Mouse (Mus musculus) embryonic fibroblast, embryonic 13.5 days (primary cell): ENCODE results near the gene Ucma. TPM values are rescaled to one million over a fixed set of nuclear protein-coding genes. Genes with fewer than 3 reads are reported as not detected.

Source experiments
- H3K27ac ChIP-seq: 2 replicates; pipeline ENCODE4 v1.5.1; 2012; ENCODE audit warnings: low read length, control low read depth, inconsistent platforms; ENCODE audit not compliant: insufficient read depth
- H3K4me1 ChIP-seq: 2 replicates; pipeline ENCODE4 v1.6.1; 2011; ENCODE audit warnings: low read length; ENCODE audit not compliant: control insufficient read depth, insufficient read depth
- H3K4me3 ChIP-seq: 2 replicates; pipeline ENCODE4 v1.5.1; 2011; ENCODE audit warnings: mild to moderate bottlenecking, control low read depth, low read length; ENCODE audit not compliant: insufficient read depth
- CTCF ChIP-seq: IDR thresholded peaks from 2 replicates; pipeline ENCODE4 v1.5.1; 2011; ENCODE audit warnings: mild to moderate bottlenecking, control low read depth, low read length, moderate library complexity, borderline replicate concordance; ENCODE audit not compliant: insufficient read depth
- POLR2A ChIP-seq: IDR thresholded peaks from 2 replicates; pipeline ENCODE4 v1.6.1; 2011; ENCODE audit warnings: low read depth, mild to moderate bottlenecking, control low read depth, low read length, moderate library complexity
- polyA plus RNA-seq: library from polyadenylated mRNA; stranded (reverse); fragments of >200 nt; gene quantifications from 2 replicates; pipeline ENCODE4 v1.2.4, GENCODE M21; 2011; ENCODE audit warnings: low read depth; ENCODE audit not compliant: missing spikeins, insufficient read length

Gene Ucma
- polyA plus RNA-seq, 1 experiment = not detected

GRCm38 (mm10) chr2:5023699-5024399 is 47.9 kb downstream of the Ucma start:
- TF ChIP-seq POLR2A (no peak), CTCF (no peak)
- H3K4me3 ChIP-seq = no peak overlapping the region
- H3K27ac ChIP-seq = no peak overlapping the region
- no peaks in the 10 kb centered on the region for H3K4me1 ChIP-seq

GRCm38 (mm10) chr2:5025162-5025733 is 49.3 kb downstream of the Ucma start:
- no peak overlapping the region for H3K27ac ChIP-seq
- no peak for TF ChIP-seq POLR2A
- no peak for TF ChIP-seq CTCF
- no peaks in the 10 kb centered on the region for H3K4me1 ChIP-seq
- no peak overlapping the region for H3K4me3 ChIP-seq

GRCm38 (mm10) chr2:5027057-5027456 is 51.1 kb downstream of the Ucma start:
- no peaks in the 10 kb centered on the region for H3K4me1 ChIP-seq
- no peak overlapping the region for H3K4me3 ChIP-seq
- TF ChIP-seq CTCF = no peak
- TF ChIP-seq POLR2A = no peak
- H3K27ac ChIP-seq = no peak overlapping the region

DNA sequence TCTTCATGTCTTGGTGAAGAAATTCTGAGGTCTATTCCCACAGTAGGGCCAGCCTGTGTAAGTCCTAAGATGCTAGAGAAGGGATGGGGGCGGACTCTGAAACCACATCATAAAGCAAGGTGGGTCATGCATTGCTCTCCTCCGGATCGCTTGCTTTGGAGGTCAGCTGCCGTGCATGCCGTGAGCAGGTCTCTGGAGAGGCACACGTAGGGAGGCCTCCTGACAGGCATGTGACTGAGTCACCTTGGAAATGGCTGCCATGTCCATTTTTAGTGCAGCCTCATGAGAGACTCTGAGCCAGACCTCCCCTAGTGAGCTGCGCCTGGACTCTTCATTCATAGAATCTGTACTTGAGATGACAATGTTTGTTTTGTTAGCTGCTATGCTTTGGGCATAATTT is 52.1 kb downstream of the Ucma start:
- Histone ChIP-seq H3K4me1 (no peaks in the 10 kb centered on the region), H3K4me3 (no peak overlapping the region), H3K27ac (no peak overlapping the region)
- TF ChIP-seq CTCF (no peak), POLR2A (no peak)

DNA sequence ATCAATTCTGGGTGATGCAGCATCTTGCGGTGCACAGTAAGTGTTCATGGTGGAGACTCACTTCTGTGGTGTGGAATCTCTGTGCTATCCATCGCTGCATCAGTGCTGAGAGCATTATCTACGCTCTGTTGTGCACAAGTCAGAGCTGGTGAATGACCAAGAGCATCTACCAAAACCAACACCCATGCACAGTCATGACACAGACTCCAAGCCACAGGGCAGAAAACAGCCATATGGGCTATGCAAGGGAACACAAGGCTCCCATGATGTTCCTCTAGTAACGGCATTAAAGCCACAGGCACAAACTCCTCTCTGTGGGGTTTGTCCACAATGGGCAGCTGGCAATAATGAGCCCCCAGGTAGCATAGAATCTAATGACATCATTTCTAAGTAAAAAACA is 53.9 kb downstream of the Ucma start:
- Histone ChIP-seq H3K4me1 (no peaks in the 10 kb centered on the region), H3K4me3 (no peak overlapping the region), H3K27ac (no peak overlapping the region)
- TF ChIP-seq CTCF = no peak
- no peak for TF ChIP-seq POLR2A

- Histone ChIP-seq H3K4me1 (no peaks in the 10 kb centered on the region), H3K4me3 (no peak overlapping the region), H3K27ac (no peak overlapping the region)
- TF ChIP-seq CTCF (no peak), POLR2A (no peak)
Measured at GRCm38 (mm10) chr2:5031215-5031614, 55.3 kb downstream of the Ucma start.

- no peak for TF ChIP-seq POLR2A
- TF ChIP-seq CTCF = no peak
- Histone ChIP-seq H3K27ac (no peak overlapping the region), H3K4me1 (no peaks in the 10 kb centered on the region), H3K4me3 (no peak overlapping the region)
Measured at GRCm38 (mm10) chr2:5032665-5033064, 56.7 kb downstream of the Ucma start.

- Histone ChIP-seq H3K27ac (no peak overlapping the region), H3K4me1 (no peaks in the 10 kb centered on the region), H3K4me3 (no peak overlapping the region)
- no peak for TF ChIP-seq POLR2A
- no peak for TF ChIP-seq CTCF
Measured at GRCm38 (mm10) chr2:5033546-5034420, 57.9 kb downstream of the Ucma start.

GRCm38 (mm10) chr2:5034801-5035200 is 58.9 kb downstream of the Ucma start:
- no peak for TF ChIP-seq CTCF
- no peak for TF ChIP-seq POLR2A
- no peaks in the 10 kb centered on the region for H3K4me1 ChIP-seq
- no peak overlapping the region for H3K27ac ChIP-seq
- H3K4me3 ChIP-seq = no peak overlapping the region

GRCm38 (mm10) chr2:5035241-5035640 is 59.3 kb downstream of the Ucma start:
- H3K27ac ChIP-seq = no peak overlapping the region
- H3K4me1 ChIP-seq = no peaks in the 10 kb centered on the region
- TF ChIP-seq CTCF = no peak
- no peak for TF ChIP-seq POLR2A
- H3K4me3 ChIP-seq = no peak overlapping the region

Other genes starting within 250 kb of the Ucma start
- gene Sephs1, start 94.6 kb upstream of the Ucma start, polyA plus RNA-seq = 45.2 and 69.5 TPM in 2 replicates
- gene Phyh, start 57.1 kb upstream of the Ucma start, polyA plus RNA-seq = 24.1 and 32.4 TPM in 2 replicates
- gene Mcm10, start 36.7 kb downstream of the Ucma start, polyA plus RNA-seq = 13.1 and 14.4 TPM in 2 replicates
- gene Optn, start 87.9 kb downstream of the Ucma start, polyA plus RNA-seq = 10.4 and 12.9 TPM in 2 replicates
- gene Ccdc3, start 161.7 kb downstream of the Ucma start, polyA plus RNA-seq = 3.4 and 11.5 TPM in 2 replicates